Mouse (Mus musculus): ENCODE data around the gene Fgfr2. TPM values are rescaled to one million over a fixed set of nuclear protein-coding genes. Genes with fewer than 3 reads are reported as not detected.

Gene Fgfr2
- polyA plus RNA-seq, 1 experiment: 14.7 TPM

GRCm38 (mm10) chr7:133085408-133085807, 37.7 kb downstream of the Fgfr2 start:
- H3K4me3 ChIP-seq (ENCODE audit: low read depth, low read length): no peak overlapping the region
- WGBS: 33% methylated on average over 3 of the region's 3 CpGs
- TF ChIP-seq POLR2A (IDR thresholded peaks at IDR 0.05; ENCODE audit: low read depth, low read length) (no peak), CTCF (IDR thresholded peaks at IDR 0.05; ENCODE audit: extremely low read depth, insufficient read length, insufficient replicate concordance, low read depth, low read length) (no peak)
- H3K27me3 ChIP-seq (ENCODE audit: control insufficient read depth, insufficient read depth, low read length): no peaks in the 10 kb centered on the region
- no peak overlapping the region for H3K27ac ChIP-seq (ENCODE audit: insufficient read depth, low read depth, low read length)
- H3K36me3 ChIP-seq (ENCODE audit: control insufficient read depth, insufficient read depth, low read length): peaks cover 2% of the 10 kb centered on the region; the same call in 1 of the 2 replicates
- H3K4me1 ChIP-seq (ENCODE audit: control insufficient read depth, insufficient read depth, insufficient read length, low read length): peaks cover 5% of the 10 kb centered on the region

- 81% methylated on average over 13 of the region's 13 CpGs for WGBS
- H3K27ac ChIP-seq (ENCODE audit: insufficient read depth, low read depth, low read length): no peak overlapping the region
Measured at GRCm38 (mm10) chr7:133083936-133084614, 39.1 kb downstream of the Fgfr2 start.

DNA sequence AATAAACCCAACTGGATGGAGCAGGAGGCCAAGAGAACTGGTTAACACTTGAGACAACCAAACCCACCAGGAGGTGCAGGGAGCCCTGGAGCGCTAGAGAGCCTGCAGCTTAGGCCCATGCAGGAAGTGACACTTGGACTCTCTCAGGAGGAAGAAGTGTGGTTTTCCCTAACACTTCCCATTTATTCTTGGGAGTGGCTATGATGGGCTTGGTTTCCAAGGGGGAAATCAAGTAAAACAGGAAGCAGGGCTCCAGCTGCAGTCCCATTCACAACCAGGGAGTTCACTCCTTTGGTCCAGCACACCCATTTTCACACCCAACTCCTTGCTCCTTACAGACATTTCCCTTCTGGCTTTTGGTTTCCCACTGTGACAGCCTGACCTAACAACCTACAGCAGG, 44.2 kb downstream of the Fgfr2 start:
- Histone ChIP-seq H3K27me3 (ENCODE audit: control insufficient read depth, insufficient read depth, low read length) (no peaks in the 10 kb centered on the region), H3K4me3 (ENCODE audit: low read depth, low read length) (no peak overlapping the region), H3K4me1 (ENCODE audit: control insufficient read depth, insufficient read depth, insufficient read length, low read length) (peaks cover 3% of the 10 kb centered on the region; the same call in 1 of the 2 replicates), H3K36me3 (ENCODE audit: control insufficient read depth, insufficient read depth, low read length) (peaks cover 13% of the 10 kb centered on the region), H3K27ac (ENCODE audit: insufficient read depth, low read depth, low read length) (no peak overlapping the region)
- 79% methylated on average over 1 of the region's 1 CpGs for WGBS
- TF ChIP-seq POLR2A (IDR thresholded peaks at IDR 0.05; ENCODE audit: low read depth, low read length) (no peak), CTCF (IDR thresholded peaks at IDR 0.05; ENCODE audit: extremely low read depth, insufficient read length, insufficient replicate concordance, low read depth, low read length) (no peak)

More at GRCm38 (mm10) chr7:133083936-133084614, 39.1 kb downstream of the Fgfr2 start:
- H3K4me3 ChIP-seq (ENCODE audit: low read depth, low read length): no peak overlapping the region
- peaks cover 5% of the 10 kb centered on the region for H3K4me1 ChIP-seq (ENCODE audit: control insufficient read depth, insufficient read depth, insufficient read length, low read length)
- H3K36me3 ChIP-seq (ENCODE audit: control insufficient read depth, insufficient read depth, low read length): peaks cover 3% of the 10 kb centered on the region
- no peaks in the 10 kb centered on the region for H3K27me3 ChIP-seq (ENCODE audit: control insufficient read depth, insufficient read depth, low read length)
- TF ChIP-seq POLR2A (IDR thresholded peaks at IDR 0.05; ENCODE audit: low read depth, low read length) (no peak), CTCF (IDR thresholded peaks at IDR 0.05; ENCODE audit: extremely low read depth, insufficient read length, insufficient replicate concordance, low read depth, low read length) (no peak)

DNA sequence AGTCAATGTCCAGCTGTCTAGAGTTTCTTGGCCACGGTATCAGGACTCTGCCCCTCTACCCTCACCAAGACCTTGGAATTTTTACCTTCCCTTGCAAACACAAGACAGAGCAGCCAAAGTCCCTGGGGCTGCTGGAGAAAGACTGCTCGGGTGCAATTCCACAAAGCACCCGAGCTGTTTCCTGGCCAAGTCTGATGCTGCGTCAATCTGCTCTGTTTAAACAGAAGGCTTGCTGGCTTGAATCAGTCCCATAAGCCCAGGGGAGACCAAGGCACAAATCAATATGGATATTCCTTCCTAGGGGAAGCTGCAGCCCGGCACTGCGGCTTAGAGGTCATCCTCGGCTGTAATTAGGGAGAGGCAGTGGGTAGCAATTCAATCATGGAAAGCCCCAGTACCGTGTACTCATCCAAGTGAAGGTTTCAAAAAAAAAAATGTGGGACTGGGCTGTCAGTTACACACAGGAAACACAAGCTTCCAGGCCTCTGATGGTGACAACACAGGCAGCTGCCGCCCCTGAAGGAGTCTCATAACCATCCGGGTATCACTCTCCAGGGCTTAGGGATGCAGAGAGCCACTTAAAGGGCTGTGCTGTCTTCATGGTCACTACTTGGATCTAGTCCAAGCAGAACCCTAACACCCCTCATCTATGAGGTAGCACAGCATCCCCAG, 48.6 kb downstream of the Fgfr2 start:
- H3K27ac ChIP-seq (ENCODE audit: insufficient read depth, low read depth, low read length): no peak overlapping the region
- H3K36me3 ChIP-seq (ENCODE audit: control insufficient read depth, insufficient read depth, low read length): peaks cover 22% of the 10 kb centered on the region
- no peaks in the 10 kb centered on the region for H3K27me3 ChIP-seq (ENCODE audit: control insufficient read depth, insufficient read depth, low read length)
- TF ChIP-seq POLR2A (IDR thresholded peaks at IDR 0.05; ENCODE audit: low read depth, low read length): no peak
- TF ChIP-seq CTCF (IDR thresholded peaks at IDR 0.05; ENCODE audit: extremely low read depth, insufficient read length, insufficient replicate concordance, low read depth, low read length): no peak
- 70% methylated on average over 10 of the region's 10 CpGs for WGBS
- peaks cover 3% of the 10 kb centered on the region; the same call in 1 of the 2 replicates for H3K4me1 ChIP-seq (ENCODE audit: control insufficient read depth, insufficient read depth, insufficient read length, low read length)
- H3K4me3 ChIP-seq (ENCODE audit: low read depth, low read length): no peak overlapping the region

- no peaks in the 10 kb centered on the region for H3K4me1 ChIP-seq (ENCODE audit: control insufficient read depth, insufficient read depth, insufficient read length, low read length)
- TF ChIP-seq CTCF (IDR thresholded peaks at IDR 0.05; ENCODE audit: extremely low read depth, insufficient read length, insufficient replicate concordance, low read depth, low read length) (no peak), POLR2A (IDR thresholded peaks at IDR 0.05; ENCODE audit: low read depth, low read length) (no peak)
- no peak overlapping the region for H3K4me3 ChIP-seq (ENCODE audit: low read depth, low read length)
- peaks cover 23% of the 10 kb centered on the region for H3K36me3 ChIP-seq (ENCODE audit: control insufficient read depth, insufficient read depth, low read length)
- WGBS: 90% methylated on average over 9 of the region's 9 CpGs
- no peak overlapping the region for H3K27ac ChIP-seq (ENCODE audit: insufficient read depth, low read depth, low read length)
- H3K27me3 ChIP-seq (ENCODE audit: control insufficient read depth, insufficient read depth, low read length): no peaks in the 10 kb centered on the region
Measured at GRCm38 (mm10) chr7:133073147-133073651, 50.0 kb downstream of the Fgfr2 start.

- H3K27me3 ChIP-seq (ENCODE audit: control insufficient read depth, insufficient read depth, low read length): no peaks in the 10 kb centered on the region
- peaks cover 26% of the 10 kb centered on the region for H3K36me3 ChIP-seq (ENCODE audit: control insufficient read depth, insufficient read depth, low read length)
- TF ChIP-seq POLR2A (IDR thresholded peaks at IDR 0.05; ENCODE audit: low read depth, low read length) (no peak), CTCF (IDR thresholded peaks at IDR 0.05; ENCODE audit: extremely low read depth, insufficient read length, insufficient replicate concordance, low read depth, low read length) (no peak)
- 90% methylated on average over 4 of the region's 4 CpGs for WGBS
- no peak overlapping the region for H3K27ac ChIP-seq (ENCODE audit: insufficient read depth, low read depth, low read length)
- H3K4me3 ChIP-seq (ENCODE audit: low read depth, low read length): no peak overlapping the region
- no peaks in the 10 kb centered on the region; the same call in 1 of the 2 replicates for H3K4me1 ChIP-seq (ENCODE audit: control insufficient read depth, insufficient read depth, insufficient read length, low read length)
Measured at GRCm38 (mm10) chr7:133072535-133072934, 50.6 kb downstream of the Fgfr2 start.

- 90% methylated on average over 7 of the region's 7 CpGs for WGBS
Measured at GRCm38 (mm10) chr7:133067321-133067841, 55.8 kb downstream of the Fgfr2 start.

More at GRCm38 (mm10) chr7:133067321-133067841, 55.8 kb downstream of the Fgfr2 start:
- H3K27me3 ChIP-seq (ENCODE audit: control insufficient read depth, insufficient read depth, low read length): no peaks in the 10 kb centered on the region
- H3K4me3 ChIP-seq (ENCODE audit: low read depth, low read length): no peak overlapping the region
- H3K4me1 ChIP-seq (ENCODE audit: control insufficient read depth, insufficient read depth, insufficient read length, low read length): no peaks in the 10 kb centered on the region; the same call in 1 of the 2 replicates
- H3K36me3 ChIP-seq (ENCODE audit: control insufficient read depth, insufficient read depth, low read length): peaks cover 14% of the 10 kb centered on the region
- no peak overlapping the region for H3K27ac ChIP-seq (ENCODE audit: insufficient read depth, low read depth, low read length)
- TF ChIP-seq POLR2A (IDR thresholded peaks at IDR 0.05; ENCODE audit: low read depth, low read length) (no peak), CTCF (IDR thresholded peaks at IDR 0.05; ENCODE audit: extremely low read depth, insufficient read length, insufficient replicate concordance, low read depth, low read length) (no peak)

All from small intestine, adult 2 months (tissue).